Mouse (Mus musculus): ENCODE measurements around the gene Klf2.

The Klf2 gene

DNA sequence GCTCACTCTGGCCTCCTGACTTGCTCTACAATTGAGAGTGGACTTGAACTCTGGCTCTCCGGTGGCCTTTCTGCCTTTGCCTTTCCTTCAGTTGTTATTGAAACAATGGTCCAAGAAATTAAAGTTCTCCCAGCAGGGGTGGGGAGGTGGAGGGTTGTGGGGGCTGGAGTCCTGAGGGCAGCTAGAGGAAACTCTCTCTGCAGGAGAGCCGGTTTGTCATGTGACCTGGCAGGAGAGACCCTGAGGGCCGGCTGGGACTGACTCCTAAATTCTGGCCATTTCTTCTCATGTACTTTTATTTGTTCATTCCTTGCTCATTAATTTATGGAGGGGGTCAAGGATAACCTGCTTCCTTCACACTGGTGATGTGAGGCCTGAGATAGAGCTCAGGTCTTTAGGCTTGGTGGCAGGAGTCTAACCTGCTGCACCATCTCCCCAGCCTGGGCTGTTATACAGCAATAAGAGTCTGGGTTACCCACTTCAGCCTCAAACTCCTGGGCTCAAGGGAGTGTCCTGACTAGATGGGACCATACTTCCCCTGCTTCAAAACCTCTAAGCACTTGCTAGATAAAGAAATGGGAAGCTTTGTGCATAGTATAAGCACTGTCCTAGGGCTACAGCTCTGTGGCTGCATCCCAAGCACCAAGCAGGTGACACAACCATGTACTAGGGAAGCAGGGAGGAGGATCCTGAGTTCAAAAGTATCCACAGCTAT is 14.8 kb downstream of the Klf2 start:
- no peak for DNase-seq (ENCODE audit: low read depth, low spot score)

DNA sequence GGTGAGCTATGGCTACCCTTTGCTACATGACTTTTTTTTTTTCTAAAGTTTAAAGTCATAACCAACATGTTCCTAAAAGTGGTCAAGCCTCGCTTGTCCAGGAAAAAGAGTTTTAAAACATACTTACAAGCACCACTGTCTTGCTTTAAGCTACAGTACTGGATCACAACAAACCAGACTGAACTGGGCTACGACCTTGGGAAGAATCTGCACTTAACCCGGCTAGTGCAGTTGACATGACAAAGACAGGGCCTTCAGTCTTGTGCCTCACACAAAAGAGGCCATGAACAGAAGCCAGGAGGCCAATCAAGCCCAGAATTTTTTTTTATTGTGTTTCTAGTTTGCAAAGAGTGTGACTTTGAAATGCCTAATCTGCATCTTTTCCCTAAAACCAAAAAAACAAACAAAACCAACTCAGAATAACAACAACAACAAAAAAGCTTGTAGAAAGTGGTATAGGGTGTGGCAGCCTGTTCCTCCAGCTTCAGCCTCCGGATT is 15.4 kb downstream of the Klf2 start:
- DNase-seq (ENCODE audit: low read depth, low spot score): no peak

- no peak for DNase-seq (ENCODE audit: low read depth, low spot score)
Observed at GRCm38 (mm10) chr8:72336273-72336672, 17.4 kb downstream of the Klf2 start.

DNA sequence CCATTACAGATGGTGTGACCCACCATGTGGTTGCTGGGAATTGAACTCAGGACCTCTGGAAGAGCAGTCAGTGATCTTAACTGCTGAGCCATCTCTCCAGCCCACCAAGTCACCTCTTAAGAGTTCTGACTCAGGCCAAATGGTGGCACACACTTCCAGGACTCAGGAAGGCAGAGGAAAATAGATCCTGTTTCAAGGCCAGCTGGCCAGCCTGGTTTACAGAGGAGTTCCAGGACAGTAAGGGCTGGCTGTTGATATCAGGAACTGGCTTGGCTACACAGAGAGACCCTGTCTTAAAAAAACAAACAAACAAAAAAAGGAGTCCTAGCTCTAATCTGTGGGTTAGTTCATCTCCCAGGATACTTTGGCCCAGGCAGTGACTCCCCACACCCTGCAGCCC is 18.2 kb downstream of the Klf2 start:
- no peak for DNase-seq (ENCODE audit: low read depth, low spot score)

GRCm38 (mm10) chr8:72342556-72343300 is 23.9 kb downstream of the Klf2 start:
- DNase-seq (ENCODE audit: low read depth, low spot score): no peak

- no peak for DNase-seq (ENCODE audit: low read depth, low spot score)
Observed at GRCm38 (mm10) chr8:72343725-72344124, 24.9 kb downstream of the Klf2 start.

GRCm38 (mm10) chr8:72347553-72347952 is 28.7 kb downstream of the Klf2 start:
- DNase-seq (ENCODE audit: low read depth, low spot score): no peak

GRCm38 (mm10) chr8:72348114-72348513 is 29.3 kb downstream of the Klf2 start:
- DNase-seq (ENCODE audit: low read depth, low spot score): no peak

DNA sequence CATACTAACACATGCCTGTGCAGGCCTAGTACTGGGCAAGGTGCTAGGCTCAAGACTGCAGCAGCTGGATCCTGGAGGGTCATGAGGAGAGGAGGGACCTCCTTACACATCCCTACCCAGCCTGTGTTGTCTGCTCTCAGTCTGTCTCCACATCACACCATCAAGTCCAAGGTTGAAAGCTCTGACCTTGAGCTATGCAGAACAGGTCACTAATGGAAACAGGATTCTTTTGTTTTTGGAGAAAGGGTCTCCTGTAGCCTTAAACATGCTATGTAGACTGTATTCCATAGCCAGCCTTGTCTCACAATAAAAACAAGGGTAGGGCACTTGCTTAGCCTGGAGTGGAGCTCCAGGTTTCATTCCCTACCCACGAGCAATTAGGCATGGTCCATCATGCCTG is 30.1 kb downstream of the Klf2 start:
- no peak for DNase-seq (ENCODE audit: low read depth, low spot score)

- peak; percentile 33 for DNase-seq (ENCODE audit: low read depth, low spot score)
Observed at GRCm38 (mm10) chr8:72349838-72350237, 31.0 kb downstream of the Klf2 start.

- DNase-seq (ENCODE audit: low read depth, low spot score): peak; percentile 57
Observed at GRCm38 (mm10) chr8:72350727-72351126, 31.9 kb downstream of the Klf2 start.

- no peak for DNase-seq (ENCODE audit: low read depth, low spot score)
Observed at GRCm38 (mm10) chr8:72351405-72352005, 32.7 kb downstream of the Klf2 start.

- no peak for DNase-seq (ENCODE audit: low read depth, low spot score)
Observed at GRCm38 (mm10) chr8:72352951-72353699, 34.3 kb downstream of the Klf2 start.

DNA sequence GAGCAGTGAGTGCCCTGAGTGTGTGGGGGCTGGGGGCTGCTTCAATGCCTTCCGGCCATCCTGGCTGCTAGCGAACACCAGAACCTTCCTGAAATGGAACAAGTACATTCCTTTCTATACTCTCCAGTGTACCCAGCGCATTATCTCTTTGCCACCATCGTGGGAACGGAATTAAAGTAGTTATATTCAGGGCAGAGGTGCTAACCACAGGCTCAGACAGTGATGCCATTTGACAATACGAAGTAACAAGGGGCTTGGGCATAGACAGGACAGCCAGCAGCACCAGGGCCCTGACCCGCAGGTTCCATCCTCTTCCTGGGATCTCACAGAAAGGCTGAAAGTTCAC is 34.8 kb downstream of the Klf2 start:
- no peak for DNase-seq (ENCODE audit: low read depth, low spot score)

DNA sequence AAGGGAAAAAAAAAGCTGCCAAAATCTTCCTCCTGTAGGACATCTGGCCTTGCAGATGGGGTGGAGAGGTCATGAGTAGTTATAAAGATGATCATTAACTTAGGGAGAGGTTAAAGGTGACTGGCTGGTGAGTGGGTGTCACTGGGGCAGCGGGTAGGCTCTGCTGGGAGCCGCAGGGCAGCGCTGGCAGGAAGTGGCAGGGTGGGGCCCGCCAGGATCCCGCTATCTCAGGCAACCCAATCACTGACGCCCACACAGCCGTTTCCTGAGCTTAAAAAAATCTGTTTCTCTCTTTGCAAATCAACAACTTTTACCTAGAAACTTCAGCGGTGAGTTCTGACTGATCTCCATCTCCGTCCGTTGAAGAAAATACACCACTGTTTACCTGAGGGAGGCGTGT is 35.4 kb downstream of the Klf2 start:
- DNase-seq (ENCODE audit: low read depth, low spot score): peak; percentile 50

DNA sequence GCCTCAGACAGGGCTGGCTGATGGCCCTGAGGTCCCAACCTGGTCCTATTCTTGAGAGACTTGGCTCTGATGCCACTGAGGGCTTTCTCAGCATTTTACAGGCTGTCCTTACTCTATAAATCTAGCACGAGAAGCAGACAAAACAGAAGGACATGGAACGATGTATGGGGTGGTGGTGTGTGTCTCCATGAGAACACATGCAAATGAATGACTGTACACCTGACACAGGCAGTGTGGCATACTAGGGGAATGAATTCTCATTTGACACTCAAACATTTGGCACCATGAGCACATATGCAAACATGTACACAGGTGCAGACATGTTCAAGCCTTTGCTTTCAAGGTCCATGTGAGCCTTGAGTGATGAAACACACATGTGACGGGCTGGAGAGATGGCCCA is 37.8 kb downstream of the Klf2 start:
- DNase-seq (ENCODE audit: low read depth, low spot score): no peak

DNA sequence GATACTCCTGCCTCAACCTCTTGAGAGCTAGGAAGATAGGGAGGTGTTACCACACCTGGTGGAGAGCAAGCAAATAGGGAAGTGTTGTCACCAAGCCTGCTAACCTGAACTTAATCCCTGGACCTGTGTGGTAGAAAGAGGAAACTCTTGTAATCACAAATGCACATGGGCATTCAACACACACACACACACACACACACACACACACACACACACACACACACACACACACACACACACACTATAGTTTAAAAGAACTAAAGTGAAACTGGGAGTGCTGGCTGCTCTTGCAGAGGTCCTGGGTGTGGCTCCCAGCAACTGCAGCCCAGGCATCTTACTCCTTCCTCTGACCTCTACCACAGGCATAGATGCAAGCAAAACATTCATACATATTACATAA is 41.3 kb downstream of the Klf2 start:
- no peak for DNase-seq (ENCODE audit: low read depth, low spot score)

- DNase-seq (ENCODE audit: low read depth, low spot score): no peak
Observed at GRCm38 (mm10) chr8:72362754-72363153, 43.9 kb downstream of the Klf2 start.

DNA sequence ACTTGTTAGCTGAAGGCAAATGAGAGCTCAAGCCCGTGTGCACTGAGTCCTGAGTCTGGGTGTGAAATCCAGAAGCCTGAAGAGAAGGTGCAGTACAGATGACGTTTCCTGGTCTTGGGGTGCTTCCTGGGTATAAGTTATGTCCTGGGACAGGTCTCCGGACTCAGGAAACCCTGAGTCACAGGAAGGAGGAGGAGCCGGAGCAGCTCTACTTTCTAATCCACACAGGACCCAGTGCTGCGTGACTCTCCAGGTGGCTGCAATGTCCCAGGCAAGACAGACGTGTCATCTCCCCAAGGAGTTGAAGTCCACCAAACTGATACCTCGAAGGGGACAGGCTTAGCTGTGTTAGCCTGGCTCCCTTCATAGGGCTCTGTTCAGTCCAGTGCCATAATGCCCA is 44.6 kb downstream of the Klf2 start:
- DNase-seq (ENCODE audit: low read depth, low spot score): no peak

- no peak for DNase-seq (ENCODE audit: low read depth, low spot score)
Observed at GRCm38 (mm10) chr8:72365016-72365415, 46.2 kb downstream of the Klf2 start.

GRCm38 (mm10) chr8:72365826-72366225 is 47.0 kb downstream of the Klf2 start:
- peak; percentile 69 for DNase-seq (ENCODE audit: low read depth, low spot score)

- DNase-seq (ENCODE audit: low read depth, low spot score): no peak
Observed at GRCm38 (mm10) chr8:72366435-72366834, 47.6 kb downstream of the Klf2 start.

Data from skeletal muscle tissue, adult 2 months (tissue).